In the genomic region with DNA sequence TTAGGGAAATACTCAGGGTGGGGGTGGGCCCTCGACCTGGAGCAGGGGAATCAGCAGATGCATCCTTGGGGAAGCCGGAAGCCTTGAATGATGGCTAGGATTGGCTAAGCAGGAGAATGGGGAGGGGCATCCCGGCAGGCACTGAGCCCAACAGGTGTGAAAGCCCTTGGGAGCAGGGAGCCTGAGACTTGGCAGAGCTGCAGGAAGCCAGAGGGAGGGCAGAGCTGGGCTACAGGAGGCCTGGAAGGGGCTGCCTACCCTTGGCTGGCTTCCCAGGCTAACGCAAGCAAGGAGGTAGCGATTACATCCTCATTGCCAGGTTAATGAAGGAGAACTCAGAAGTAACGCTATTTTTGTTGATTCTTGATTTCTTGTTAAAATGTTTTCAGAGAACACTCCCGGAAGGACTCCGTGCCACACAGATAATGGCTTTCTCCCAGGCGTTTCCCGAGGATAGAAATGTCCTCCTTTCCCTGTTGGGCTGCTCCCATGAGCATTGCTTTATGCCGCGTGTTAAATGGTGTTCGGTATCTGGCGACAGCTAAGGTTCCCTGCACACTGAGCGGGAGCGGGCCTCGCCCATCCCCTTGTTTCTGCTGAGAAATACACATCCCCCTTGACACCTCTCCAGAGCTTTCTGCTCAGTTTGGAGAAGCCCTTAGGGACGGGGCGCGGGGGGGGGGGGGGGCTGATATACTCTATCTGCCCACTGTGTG, we compare ENCODE assay signal across 8 mouse cellular contexts. TPM values are rescaled to one million over a fixed set of nuclear protein-coding genes. Genes with fewer than 3 reads are reported as not detected.
DNase-seq lines count a peak whose midpoint lies in the region; TF ChIP-seq lines count a peak whose summit lies in the region.

No protein-coding gene starts in this region.

- no peak for TF ChIP-seq POLR2A in lung, adult 2 months (IDR thresholded peaks at IDR 0.05; ENCODE audit: borderline replicate concordance, extremely low read depth, low read depth, low read length)

- no peak for TF ChIP-seq CTCF in layer of hippocampus, adult 2 months (conservative IDR thresholded peaks at IDR 0.05)
- no peak for TF ChIP-seq CTCF in lung, adult 2 months (IDR thresholded peaks at IDR 0.05; ENCODE audit: insufficient read depth, low read length)

- WGBS in lung, adult 2 months = 26% methylated on average over 20 of the region's 20 CpGs

- peak overlapping the region; percentile 9; the same call in 1 of the 2 replicates for H3K4me3 ChIP-seq in layer of hippocampus, adult 2 months
- H3K4me3 ChIP-seq in lung, adult 2 months (replicated peaks; ENCODE audit: extremely low read depth, low read depth, low read length) = no peak overlapping the region

- no peak for DNase-seq in layer of hippocampus, adult 2 months (ENCODE audit: low spot score in 2 of 2)
- no peak for DNase-seq in layer of hippocampus, postnatal 36 days
- DNase-seq in cerebellum, adult 9-11 months = peak; percentile 72
- DNase-seq in heart, postnatal 14 days = peak; percentile 12 to 32
- peak; percentile 3 for DNase-seq in lung, adult 2 months
- DNase-seq in spleen, adult 12 weeks (ENCODE audit: low spot score) = no peak
- no peak for DNase-seq in Muller cell, postnatal 12 days (ENCODE audit: inconsistent ontology term)
- no peak for DNase-seq in B cell, adult 2 months

- no peak overlapping the region for H3K27ac ChIP-seq in layer of hippocampus, adult 2 months

- H3K4me1 ChIP-seq in lung, adult 2 months (ENCODE audit: control insufficient read depth, insufficient read depth, low read length) = no peaks in the 10 kb centered on the region

- intact Hi-C loops in heart, postnatal 14 days (cut with DNase I) = no loop called here

RNA-seq across cellular contexts. Expression of gene Kazn, which starts 38.4 kb away (rescaled TPM):
- total RNA-seq in layer of hippocampus, adult 2 months (2021) = 10 to 100 TPM; 41.1 to 42.9 TPM
- total RNA-seq in layer of hippocampus, postnatal 36 days (2021) = 10 to 100 TPM; 46.1 to 46.9 TPM
- total RNA-seq in heart, postnatal 14 days (2021) = 1 to 10 TPM; 5.2 to 5.9 TPM
- 43.2 and 46.1 TPM in 2 replicates for polyA plus RNA-seq in lung, adult 2 months (2012; rRNA removed)

Comparison
In these comparisons a context has a peak if more than half of its experiments do, and no peak if none do; other contexts are left out.
1. DNase-seq: peak in cerebellum, adult 9-11 months (single experiment), heart, postnatal 14 days (2 of 2) and lung, adult 2 months (single experiment); none in layer of hippocampus, adult 2 months (0 of 2), layer of hippocampus, postnatal 36 days (0 of 2), spleen, adult 12 weeks (single experiment), Muller cell, postnatal 12 days (single experiment) and B cell, adult 2 months (0 of 2).
2. RNA of gene Kazn, which starts 38.4 kb away (total RNA-seq): 46.1 to 46.9 TPM in layer of hippocampus, postnatal 36 days and 41.1 to 42.9 TPM in layer of hippocampus, adult 2 months; 5.2 to 5.9 TPM in heart, postnatal 14 days; every median in the first group is over 4 times any median in the second.